Mouse (Mus musculus): ENCODE results near the gene Ficd. TPM values are rescaled to one million over a fixed set of nuclear protein-coding genes. Genes with fewer than 3 reads are reported as not detected.
"Not testable (repeated sequence)": the region's sequence is repeated elsewhere in the genome, so short reads cannot be mapped to it uniquely, and the experiment has no call there.

The Ficd gene
- polyA plus RNA-seq, 1 experiment from 2014 or later = 3.6 TPM

- WGBS = 96% methylated on average over 3 of the region's 3 CpGs
- Histone ChIP-seq H3K36me3 (replicated peaks) (peaks cover 37% of the 10 kb centered on the region), H3K9me3 (no peaks in the 10 kb centered on the region), H3K4me3 (no peak overlapping the region), H3K4me1 (peaks cover 38% of the 10 kb centered on the region), H3K27me3 (replicated peaks; ENCODE audit: low read depth, poor library complexity, severe bottlenecking) (peaks cover 12% of the 10 kb centered on the region), H3K27ac (replicated peaks) (no peak overlapping the region)
- DNase-seq (ENCODE audit: low spot score) = no peak
Measured at GRCm38 (mm10) chr5:113780082-113780752, 44.6 kb downstream of the Ficd start.

DNA sequence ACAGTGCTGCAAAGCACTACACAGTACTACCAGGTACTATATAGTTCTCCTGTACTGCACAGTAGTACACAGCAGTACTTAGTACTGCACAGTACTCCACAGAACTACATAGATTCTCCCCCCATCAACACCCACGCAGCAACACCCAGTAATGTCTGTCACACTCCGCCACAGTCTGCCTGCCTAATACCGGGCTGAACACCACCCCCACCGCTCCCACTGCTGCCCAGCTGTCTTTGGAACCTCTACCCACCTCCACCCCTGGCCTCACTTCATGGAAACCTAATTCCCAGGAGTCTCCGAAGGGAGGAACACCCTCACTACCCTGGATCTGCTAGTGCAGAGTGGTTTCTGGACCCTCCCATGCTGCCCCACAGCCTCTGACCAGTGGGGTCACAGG is 45.2 kb downstream of the Ficd start:
- H3K36me3 ChIP-seq (replicated peaks) = peaks cover 31% of the 10 kb centered on the region
- no peak overlapping the region for H3K4me3 ChIP-seq
- H3K27ac ChIP-seq (replicated peaks) = peak overlapping the region; percentile 20; the same call in 1 of the 2 replicates
- 90% methylated on average over 5 of the region's 5 CpGs for WGBS
- peaks cover 38% of the 10 kb centered on the region for H3K4me1 ChIP-seq
- no peak for DNase-seq (ENCODE audit: low spot score)
- no peaks in the 10 kb centered on the region for H3K9me3 ChIP-seq
- H3K27me3 ChIP-seq (replicated peaks; ENCODE audit: low read depth, poor library complexity, severe bottlenecking) = peaks cover 12% of the 10 kb centered on the region

DNA sequence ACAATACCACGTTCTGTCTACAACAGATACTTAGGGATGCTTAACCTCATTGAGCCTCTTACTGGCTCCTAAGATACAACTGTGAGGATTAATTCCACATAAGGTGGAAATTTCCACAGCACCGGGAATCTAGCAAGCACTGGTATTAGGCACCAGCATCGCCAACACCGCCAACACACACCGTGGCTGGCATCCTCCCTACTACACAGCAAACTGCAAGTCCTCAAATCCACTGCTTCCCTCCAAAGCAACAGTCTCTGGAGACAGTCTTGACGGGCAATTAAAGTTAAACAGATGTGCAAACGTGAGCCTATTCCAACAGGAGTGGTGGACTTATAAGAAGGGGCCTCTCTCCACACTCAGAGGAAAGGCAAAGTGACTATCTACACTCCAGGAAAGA is 45.7 kb downstream of the Ficd start:
- no peak for DNase-seq (ENCODE audit: low spot score)
- H3K27ac ChIP-seq (replicated peaks) = peak overlapping the region; percentile 20
- H3K4me3 ChIP-seq = no peak overlapping the region
- WGBS = 77% methylated on average over 7 of the region's 7 CpGs
- peaks cover 12% of the 10 kb centered on the region for H3K27me3 ChIP-seq (replicated peaks; ENCODE audit: low read depth, poor library complexity, severe bottlenecking)
- no peaks in the 10 kb centered on the region for H3K9me3 ChIP-seq
- peaks cover 26% of the 10 kb centered on the region for H3K36me3 ChIP-seq (replicated peaks)
- H3K4me1 ChIP-seq = peaks cover 38% of the 10 kb centered on the region

GRCm38 (mm10) chr5:113781875-113782274 is 46.3 kb downstream of the Ficd start:
- H3K9me3 ChIP-seq = no peaks in the 10 kb centered on the region
- H3K36me3 ChIP-seq (replicated peaks) = peaks cover 20% of the 10 kb centered on the region
- H3K27me3 ChIP-seq (replicated peaks; ENCODE audit: low read depth, poor library complexity, severe bottlenecking) = peaks cover 12% of the 10 kb centered on the region
- peaks cover 43% of the 10 kb centered on the region for H3K4me1 ChIP-seq
- peak overlapping the region; percentile 20; the same call in 1 of the 2 replicates for H3K27ac ChIP-seq (replicated peaks)
- no peak overlapping the region for H3K4me3 ChIP-seq
- WGBS = 75% methylated on average over 7 of the region's 7 CpGs
- DNase-seq (ENCODE audit: low spot score) = no peak

DNA sequence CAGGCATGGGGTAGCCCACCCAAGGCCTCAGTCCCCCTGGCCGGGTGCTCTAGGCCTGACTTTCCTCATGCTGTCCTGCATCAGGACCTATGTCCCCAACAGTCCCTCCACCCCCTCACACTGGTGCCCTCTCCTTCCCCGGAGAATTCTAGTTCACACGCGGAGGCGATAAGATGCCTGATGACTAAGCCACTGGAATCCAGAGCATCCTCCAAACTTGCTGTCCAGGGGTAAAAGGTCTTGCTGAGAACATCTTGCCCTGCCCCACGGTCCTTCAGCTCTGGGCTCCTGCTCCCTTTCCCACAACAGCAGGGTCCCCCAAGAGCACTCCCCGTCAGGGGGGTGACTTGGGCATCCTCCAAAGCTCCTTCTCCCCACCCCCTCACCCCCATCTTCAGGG is 47.0 kb downstream of the Ficd start:
- Histone ChIP-seq H3K27me3 (replicated peaks; ENCODE audit: low read depth, poor library complexity, severe bottlenecking) (peaks cover 12% of the 10 kb centered on the region), H3K9me3 (no peaks in the 10 kb centered on the region), H3K4me3 (no peak overlapping the region), H3K27ac (replicated peaks) (peak overlapping the region; percentile 83), H3K36me3 (replicated peaks) (peaks cover 13% of the 10 kb centered on the region), H3K4me1 (peaks cover 46% of the 10 kb centered on the region)
- WGBS = 87% methylated on average over 7 of the region's 7 CpGs
- DNase-seq (ENCODE audit: low spot score) = no peak

GRCm38 (mm10) chr5:113783581-113784001 is 48.0 kb downstream of the Ficd start:
- peaks cover 55% of the 10 kb centered on the region for H3K4me1 ChIP-seq
- peaks cover 5% of the 10 kb centered on the region for H3K36me3 ChIP-seq (replicated peaks)
- H3K27me3 ChIP-seq (replicated peaks; ENCODE audit: low read depth, poor library complexity, severe bottlenecking) = peaks cover 12% of the 10 kb centered on the region
- peak; percentile 73 for DNase-seq (ENCODE audit: low spot score)
- WGBS = 10% methylated on average over 12 of the region's 12 CpGs
- H3K27ac ChIP-seq (replicated peaks) = peak overlapping the region; percentile 83
- H3K4me3 ChIP-seq = peak overlapping the region; percentile 37
- no peaks in the 10 kb centered on the region for H3K9me3 ChIP-seq

DNA sequence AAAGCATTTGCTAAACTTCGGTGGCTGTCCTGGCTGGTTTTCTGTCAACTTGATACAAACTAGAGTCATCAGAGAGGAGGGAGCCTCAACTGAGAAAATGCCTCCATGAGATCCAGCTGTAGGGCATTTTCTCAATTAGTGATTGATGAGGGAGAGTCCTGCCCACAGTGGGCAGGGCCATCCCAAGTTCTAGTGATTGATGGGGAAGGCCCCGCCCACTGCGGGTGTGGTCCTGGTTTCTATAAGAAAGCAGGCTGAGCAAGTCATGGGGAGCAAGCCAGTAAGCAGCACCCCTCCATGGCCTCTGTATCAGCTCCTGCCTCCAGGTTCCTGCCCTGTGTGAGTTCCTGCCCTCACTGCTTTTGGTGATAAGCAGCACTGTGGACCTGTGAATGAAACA is 48.5 kb downstream of the Ficd start:
- Histone ChIP-seq H3K4me3 (peak overlapping the region; percentile 37), H3K4me1 (peaks cover 60% of the 10 kb centered on the region), H3K27ac (replicated peaks) (peak overlapping the region; percentile 83), H3K27me3 (replicated peaks; ENCODE audit: low read depth, poor library complexity, severe bottlenecking) (peaks cover 12% of the 10 kb centered on the region)
- H3K36me3 ChIP-seq (replicated peaks); H3K9me3 ChIP-seq: not testable (repeated sequence)
- 35% methylated on average over 3 of the region's 3 CpGs for WGBS
- peak; percentile 57 for DNase-seq (ENCODE audit: low spot score)

- Histone ChIP-seq H3K27ac (replicated peaks) (peak overlapping the region; percentile 40; the same call in 1 of the 2 replicates), H3K4me1 (peaks cover 68% of the 10 kb centered on the region), H3K27me3 (replicated peaks; ENCODE audit: low read depth, poor library complexity, severe bottlenecking) (peaks cover 12% of the 10 kb centered on the region), H3K4me3 (no peak overlapping the region), H3K9me3 (no peaks in the 10 kb centered on the region), H3K36me3 (replicated peaks) (no peaks in the 10 kb centered on the region)
- 81% methylated on average over 5 of the region's 5 CpGs for WGBS
- DNase-seq (ENCODE audit: low spot score) = no peak
Measured at GRCm38 (mm10) chr5:113786985-113787384, 51.4 kb downstream of the Ficd start.

GRCm38 (mm10) chr5:113788645-113789044 is 53.0 kb downstream of the Ficd start:
- peak overlapping the region; percentile 81 for H3K27ac ChIP-seq (replicated peaks)
- DNase-seq (ENCODE audit: low spot score) = no peak

GRCm38 (mm10) chr5:113789075-113789788 is 53.6 kb downstream of the Ficd start:
- WGBS = 42% methylated on average over 7 of the region's 7 CpGs
- Histone ChIP-seq H3K4me3 (0 out of 2 replicates have a peak overlapping the region, but pooled peaks have one; percentile 13), H3K36me3 (replicated peaks) (peaks cover 16% of the 10 kb centered on the region), H3K9me3 (no peaks in the 10 kb centered on the region), H3K27me3 (replicated peaks; ENCODE audit: low read depth, poor library complexity, severe bottlenecking) (no peaks in the 10 kb centered on the region; the same call in 1 of the 2 replicates), H3K27ac (replicated peaks) (peak overlapping the region; percentile 81), H3K4me1 (peaks cover 72% of the 10 kb centered on the region)
- DNase-seq (ENCODE audit: low spot score) = peak; percentile 55

More at GRCm38 (mm10) chr5:113788645-113789044, 53.0 kb downstream of the Ficd start:
- WGBS = 30% methylated on average over 6 of the region's 6 CpGs
- Histone ChIP-seq H3K9me3 (no peaks in the 10 kb centered on the region), H3K4me3 (0 out of 2 replicates have a peak overlapping the region, but pooled peaks have one; percentile 13), H3K27me3 (replicated peaks; ENCODE audit: low read depth, poor library complexity, severe bottlenecking) (no peaks in the 10 kb centered on the region; the same call in 1 of the 2 replicates), H3K4me1 (peaks cover 71% of the 10 kb centered on the region), H3K36me3 (replicated peaks) (peaks cover 10% of the 10 kb centered on the region)

Data from embryonic facial prominence, embryonic 10.5 days (tissue).